Mouse (Mus musculus) E14TG2a.4 (cell line): Measurements from ENCODE around the gene Enkur.

Source experiments
- CTCF ChIP-seq: conservative IDR thresholded peaks from 2 replicates; pipeline ENCODE4 v1.5.1; 2014; ENCODE audit warnings: low read length
- NANOG ChIP-seq: IDR thresholded peaks from 2 replicates; pipeline ENCODE4 v1.6.1; 2014; ENCODE audit warnings: borderline replicate concordance, low read length, mixed read lengths
- POU5F1 ChIP-seq: IDR thresholded peaks from 2 replicates; pipeline ENCODE4 v1.6.1; 2014; ENCODE audit warnings: low read length, borderline replicate concordance

GRCm38 (mm10) chr2:21179136-21179535 lies 26.0 kb downstream of the Enkur start:
- no peak for TF ChIP-seq POU5F1
- no peak for TF ChIP-seq CTCF
- TF ChIP-seq NANOG: no peak
